Mouse (Mus musculus) retina, postnatal 1 day (tissue): ENCODE measurements around the gene Fam160a2.

Experiments used
- DNase-seq: peaks from one replicate; pipeline ENCODE4 v3.0.0-alpha.2; 2012

Gene Fam160a2

GRCm38 (mm10) chr7:105399935-105400624 is at the start of gene Fam160a2:
Gene Fam160a2, minus strand, starts transcription at chr7:105400054.
- peak; percentile 100 for DNase-seq

- DNase-seq: no peak
Measured at GRCm38 (mm10) chr7:105445076-105445475, 45.2 kb upstream of the Fam160a2 start.

GRCm38 (mm10) chr7:105441426-105441825 is 41.6 kb upstream of the Fam160a2 start:
- no peak for DNase-seq

GRCm38 (mm10) chr7:105437979-105438772 is 38.3 kb upstream of the Fam160a2 start:
- no peak for DNase-seq

- DNase-seq: no peak
Measured at GRCm38 (mm10) chr7:105434798-105435197, 34.9 kb upstream of the Fam160a2 start.

- DNase-seq: no peak
Measured at GRCm38 (mm10) chr7:105433859-105434258, 34.0 kb upstream of the Fam160a2 start.

GRCm38 (mm10) chr7:105432058-105432457 is 32.2 kb upstream of the Fam160a2 start:
- DNase-seq: no peak

- DNase-seq: no peak
Measured at GRCm38 (mm10) chr7:105426051-105426450, 26.2 kb upstream of the Fam160a2 start.

- peak; percentile 59 for DNase-seq
Measured at GRCm38 (mm10) chr7:105425424-105426043, 25.7 kb upstream of the Fam160a2 start, which contains the start of gene Cckbr. Gene Cckbr, plus strand, starts transcription at chr7:105425731.

GRCm38 (mm10) chr7:105424368-105424767 is 24.5 kb upstream of the Fam160a2 start:
- DNase-seq: peak; percentile 53

GRCm38 (mm10) chr7:105420903-105421302 is 21.0 kb upstream of the Fam160a2 start:
- DNase-seq: no peak

- no peak for DNase-seq
Measured at GRCm38 (mm10) chr7:105418106-105418505, 18.3 kb upstream of the Fam160a2 start.

- DNase-seq: no peak
Measured at GRCm38 (mm10) chr7:105416529-105416928, 16.7 kb upstream of the Fam160a2 start.

- DNase-seq: no peak
Measured at GRCm38 (mm10) chr7:105414385-105414784, 14.5 kb upstream of the Fam160a2 start.

- DNase-seq: peak; percentile 74
Measured at GRCm38 (mm10) chr7:105411874-105412632, 12.2 kb upstream of the Fam160a2 start.

- DNase-seq: no peak
Measured at GRCm38 (mm10) chr7:105406322-105406721, 6.5 kb upstream of the Fam160a2 start.

- DNase-seq: no peak
Measured at GRCm38 (mm10) chr7:105404268-105404667, 4.4 kb upstream of the Fam160a2 start, which contains the start of gene Cnga4. Gene Cnga4, plus strand, starts transcription at chr7:105404568.

GRCm38 (mm10) chr7:105399058-105399934 is 558 bp downstream of the Fam160a2 start:
- no peak for DNase-seq

- DNase-seq: no peak
Measured at GRCm38 (mm10) chr7:105396126-105396525, 3.7 kb downstream of the Fam160a2 start.

GRCm38 (mm10) chr7:105395131-105395820 is 4.6 kb downstream of the Fam160a2 start:
- DNase-seq: no peak

GRCm38 (mm10) chr7:105394606-105395005 is 5.2 kb downstream of the Fam160a2 start:
- DNase-seq: no peak
